Mouse (Mus musculus) neural tube, embryonic 13.5 days (tissue): ENCODE results near the gene Bhlhe23. TPM values are rescaled to one million over a fixed set of nuclear protein-coding genes. Genes with fewer than 3 reads are reported as not detected.

ENCODE experiments used
- ATAC-seq: fragments of 200-750 bp; cut with Nextera tagmentation; 2 replicates; pipeline ENCODE4 v1.8.0; 2017; ENCODE audit warnings: low read depth, mild to moderate bottlenecking, moderate TSS enrichment, moderate library complexity
- H3K27ac ChIP-seq: fragments of 300-500 bp; sonication (generic); replicated peaks from 2 replicates; pipeline ENCODE4 v1.5.1; 2015; ENCODE audit warnings: moderate library complexity, mild to moderate bottlenecking, inconsistent platforms
- H3K27me3 ChIP-seq: fragments of 300-500 bp; sonication (generic); 2 replicates; pipeline ENCODE4 v1.6.1; 2015; ENCODE audit warnings: mild to moderate bottlenecking, inconsistent platforms
- H3K36me3 ChIP-seq: fragments of 300-500 bp; sonication (generic); 2 replicates; pipeline ENCODE4 v1.6.1; 2015; ENCODE audit warnings: mild to moderate bottlenecking, inconsistent platforms
- H3K4me1 ChIP-seq: fragments of 300-500 bp; sonication (generic); replicated peaks from 2 replicates; pipeline ENCODE4 v1.6.1; 2015; ENCODE audit warnings: inconsistent platforms
- H3K4me2 ChIP-seq: fragments of 300-500 bp; sonication (generic); 2 replicates; pipeline ENCODE4 v1.6.1; 2015; ENCODE audit warnings: inconsistent platforms, mild to moderate bottlenecking, moderate library complexity
- H3K4me3 ChIP-seq: fragments of 300-500 bp; sonication (generic); 2 replicates; pipeline ENCODE4 v1.5.1; 2015; ENCODE audit warnings: mild to moderate bottlenecking, inconsistent platforms
- H3K9ac ChIP-seq: fragments of 300-500 bp; sonication (generic); 2 replicates; pipeline ENCODE4 v1.6.1; 2015; ENCODE audit warnings: moderate library complexity, mild to moderate bottlenecking, inconsistent platforms
- H3K9me3 ChIP-seq: fragments of 300-500 bp; sonication (generic); 2 replicates; pipeline ENCODE4 v1.6.1; 2016; ENCODE audit warnings: inconsistent platforms
- WGBS: fragments of 180-500 bp; shearing (Covaris S2); methylation state at CpG from one replicate; pipeline ENCODE4 v1.1.7; 2015; 5-methylcytosine and 5-hydroxymethylcytosine counted together
- polyA plus RNA-seq: library from polyadenylated mRNA; unstranded; fragments of >200 nt; fragmentation: Nextera tagmentation; extraction: Ambion mirVana; gene quantifications from 2 replicates; pipeline ENCODE4 v1.2.1, GENCODE M21; 2015

Gene Bhlhe23
- polyA plus RNA-seq, 1 experiment from 2014 or later, result 4.2 TPM

GRCm38 (mm10) chr2:180764986-180765385 is 11.7 kb downstream of the Bhlhe23 start:
- Histone ChIP-seq H3K27ac (no peak overlapping the region), H3K4me1 (0 out of 2 replicates have a peak, but pooled peaks cover 9% of the 10 kb centered on the region), H3K4me3 (no peak overlapping the region), H3K9ac (no peak overlapping the region), H3K9me3 (no peaks in the 10 kb centered on the region), H3K27me3 (peaks cover 13% of the 10 kb centered on the region), H3K36me3 (no peaks in the 10 kb centered on the region), H3K4me2 (no peak overlapping the region)
- no peak for ATAC-seq
- WGBS, result 43% methylated on average over 11 of the region's 11 CpGs

DNA sequence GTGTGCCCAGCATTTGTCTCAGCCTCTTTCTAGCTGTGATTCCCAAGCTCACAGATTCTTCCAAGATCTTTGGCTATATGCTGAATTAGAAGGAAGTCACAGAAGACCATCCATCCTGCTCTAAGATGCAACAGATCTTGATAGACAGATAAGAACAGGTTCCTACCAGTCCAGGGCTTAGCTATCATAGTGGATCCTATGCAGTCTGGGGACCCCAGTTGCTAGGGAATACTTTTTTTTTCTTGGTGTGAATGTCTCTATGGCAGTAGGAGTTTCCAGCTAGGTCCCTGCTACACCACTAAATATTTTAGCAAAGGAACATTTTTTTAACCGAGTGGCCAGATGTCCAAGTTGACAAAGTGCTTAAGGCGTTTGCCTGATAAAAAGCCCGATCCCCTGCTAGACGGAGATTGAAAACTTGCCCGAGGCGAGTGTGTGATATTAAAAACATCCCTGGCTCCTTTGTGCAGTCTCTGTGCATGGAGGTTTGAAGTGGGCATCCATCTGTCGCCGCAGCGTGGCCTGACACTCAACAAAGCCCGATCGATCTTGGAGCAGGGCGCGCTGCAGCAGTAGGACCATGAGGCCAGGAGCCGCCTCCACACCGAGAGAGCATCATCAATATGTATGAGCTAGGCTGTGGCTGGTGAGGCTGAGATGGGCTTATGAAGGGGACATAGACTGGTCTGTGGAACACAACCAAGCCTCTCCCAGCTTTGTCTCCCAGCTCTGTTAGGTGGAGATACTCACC is 18.0 kb downstream of the Bhlhe23 start:
- Histone ChIP-seq H3K9me3 (no peaks in the 10 kb centered on the region), H3K4me1 (peaks cover 21% of the 10 kb centered on the region), H3K4me3 (no peak overlapping the region), H3K4me2 (peak overlapping the region; percentile 7; the same call in 1 of the 2 replicates), H3K27me3 (peaks cover 14% of the 10 kb centered on the region), H3K36me3 (no peaks in the 10 kb centered on the region), H3K27ac (peak overlapping the region; percentile 65), H3K9ac (no peak overlapping the region)
- peak; percentile 80 for ATAC-seq
- 28% methylated on average over 15 of the region's 15 CpGs for WGBS

GRCm38 (mm10) chr2:180756786-180757185 is 19.9 kb downstream of the Bhlhe23 start:
- Histone ChIP-seq H3K4me3 (no peak overlapping the region), H3K27ac (no peak overlapping the region), H3K9me3 (no peaks in the 10 kb centered on the region), H3K4me1 (peaks cover 21% of the 10 kb centered on the region), H3K4me2 (no peak overlapping the region), H3K27me3 (peaks cover 27% of the 10 kb centered on the region), H3K9ac (no peak overlapping the region), H3K36me3 (no peaks in the 10 kb centered on the region)
- ATAC-seq, result no peak
- 9% methylated on average over 2 of the region's 2 CpGs for WGBS

DNA sequence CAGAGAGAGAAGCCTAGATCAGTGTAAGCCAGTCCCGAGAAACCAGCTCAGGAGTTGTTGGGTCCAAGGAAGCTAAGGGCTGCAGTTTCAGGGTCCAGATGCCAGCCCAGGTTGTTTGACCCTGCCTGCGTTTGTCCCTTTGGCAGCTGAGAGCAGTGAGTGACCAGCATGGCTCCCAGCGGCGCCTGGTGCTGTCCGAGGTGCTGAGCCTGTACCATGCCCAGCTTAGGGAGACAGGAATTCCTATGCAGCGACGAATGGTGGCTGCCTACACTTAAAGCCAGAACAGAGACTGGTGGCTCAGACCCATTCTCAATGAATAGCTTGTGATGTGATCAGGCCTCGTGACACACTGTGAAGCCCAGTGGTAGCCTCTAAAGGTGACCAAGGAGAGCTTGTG is 20.8 kb downstream of the Bhlhe23 start:
- WGBS, result 4% methylated on average over 8 of the region's 8 CpGs
- Histone ChIP-seq H3K4me2 (no peak overlapping the region), H3K27ac (no peak overlapping the region)

DNA sequence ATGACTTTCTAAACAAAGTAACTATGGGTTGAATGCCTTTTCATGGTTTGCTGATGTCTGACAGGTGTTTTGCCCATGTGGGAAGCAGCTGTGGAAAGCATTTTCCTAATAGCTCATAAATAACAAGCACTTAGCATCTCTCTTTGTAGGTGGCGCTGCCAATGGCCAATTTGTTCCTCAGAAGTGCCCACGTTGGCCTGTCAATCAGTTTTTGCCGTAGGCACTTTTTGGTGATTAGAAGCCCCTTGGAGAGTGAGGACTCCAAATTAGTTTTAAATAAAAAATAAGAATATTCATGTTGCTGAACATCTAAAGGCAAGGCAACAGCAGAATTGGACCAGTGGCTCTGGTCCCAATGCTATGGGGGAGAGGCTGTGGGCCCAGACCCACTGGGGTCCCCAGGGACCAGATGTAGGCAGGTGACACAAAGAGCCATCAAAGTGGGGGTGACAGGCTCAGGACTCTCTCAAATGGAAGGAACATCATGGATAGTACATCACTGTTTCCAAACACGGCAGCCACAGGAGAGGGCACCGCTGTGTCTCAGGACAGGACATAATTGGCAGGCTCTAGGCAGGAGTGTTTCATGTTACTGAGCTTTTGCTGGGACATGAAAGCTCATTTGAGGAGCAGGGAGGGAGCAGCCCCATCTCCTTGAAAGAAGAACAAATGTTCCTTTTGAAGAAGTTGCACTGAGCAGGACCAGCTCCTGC is 21.6 kb downstream of the Bhlhe23 start:
- no peak for ATAC-seq
- Histone ChIP-seq H3K27ac (no peak overlapping the region), H3K27me3 (peaks cover 27% of the 10 kb centered on the region), H3K4me1 (peaks cover 21% of the 10 kb centered on the region), H3K4me2 (no peak overlapping the region), H3K9me3 (no peaks in the 10 kb centered on the region), H3K9ac (no peak overlapping the region), H3K36me3 (no peaks in the 10 kb centered on the region), H3K4me3 (no peak overlapping the region)
- 28% methylated on average over 5 of the region's 5 CpGs for WGBS

More for the DNA sequence above, 20.8 kb downstream of the Bhlhe23 start:
- H3K36me3 ChIP-seq, result no peaks in the 10 kb centered on the region
- no peaks in the 10 kb centered on the region for H3K9me3 ChIP-seq
- H3K9ac ChIP-seq, result no peak overlapping the region
- peaks cover 27% of the 10 kb centered on the region for H3K27me3 ChIP-seq
- peaks cover 21% of the 10 kb centered on the region for H3K4me1 ChIP-seq
- no peak overlapping the region for H3K4me3 ChIP-seq
- no peak for ATAC-seq

DNA sequence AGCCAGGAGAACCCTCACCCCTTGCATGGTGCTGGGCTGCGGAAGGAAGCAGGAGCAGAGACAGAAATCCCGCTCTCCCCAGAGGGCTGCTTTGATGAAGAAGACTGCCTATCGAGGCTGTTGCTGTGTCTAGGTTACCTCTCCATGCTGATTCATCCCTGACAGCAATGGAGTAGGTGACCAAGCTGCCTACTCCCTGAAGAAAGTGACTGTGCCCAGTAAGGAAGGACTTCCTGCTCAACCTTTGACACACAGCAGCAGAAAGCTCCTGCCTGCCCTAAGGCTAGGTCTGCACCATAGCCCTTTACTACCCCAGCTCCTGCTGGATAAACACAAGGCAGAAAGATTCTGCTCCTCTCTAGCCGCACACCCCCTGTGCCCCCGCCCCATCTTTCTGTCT is 27.8 kb downstream of the Bhlhe23 start:
- Histone ChIP-seq H3K4me3 (no peak overlapping the region), H3K4me2 (no peak overlapping the region), H3K4me1 (peaks cover 18% of the 10 kb centered on the region), H3K27me3 (peaks cover 31% of the 10 kb centered on the region), H3K27ac (no peak overlapping the region), H3K9ac (no peak overlapping the region), H3K9me3 (no peaks in the 10 kb centered on the region), H3K36me3 (no peaks in the 10 kb centered on the region)
- 60% methylated on average over 5 of the region's 5 CpGs for WGBS
- ATAC-seq, result no peak

DNA sequence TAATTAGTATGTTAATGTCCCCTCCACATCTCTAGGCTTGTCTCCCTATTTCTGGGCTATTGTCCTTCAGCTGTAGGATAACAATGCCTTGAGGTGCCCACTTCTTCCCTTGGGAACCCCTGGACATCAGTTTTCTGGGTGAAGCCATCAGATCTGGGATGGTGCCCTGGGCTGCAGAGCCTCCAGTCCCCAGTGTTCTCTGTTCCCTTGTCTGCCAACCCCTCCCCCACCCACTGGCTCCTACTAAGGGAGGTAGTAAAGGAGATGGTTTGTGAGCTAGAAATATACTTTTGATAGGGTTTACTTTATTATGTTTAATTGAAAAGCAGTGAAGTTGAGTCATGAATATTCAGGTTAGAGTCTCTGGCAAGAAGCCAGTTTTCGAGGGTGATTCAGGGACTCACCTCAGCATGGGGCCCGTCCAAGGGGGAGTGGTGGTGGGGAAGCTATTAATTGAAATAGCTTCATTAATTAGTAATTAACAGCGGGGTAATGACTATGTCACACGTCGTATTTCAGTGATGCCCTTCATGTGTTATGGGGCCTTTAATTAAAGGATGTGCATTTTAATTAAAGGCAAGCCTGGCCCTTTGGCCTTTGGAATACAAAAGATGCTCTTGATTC is 30.0 kb downstream of the Bhlhe23 start:
- WGBS, result 12% methylated on average over 5 of the region's 5 CpGs

DNA sequence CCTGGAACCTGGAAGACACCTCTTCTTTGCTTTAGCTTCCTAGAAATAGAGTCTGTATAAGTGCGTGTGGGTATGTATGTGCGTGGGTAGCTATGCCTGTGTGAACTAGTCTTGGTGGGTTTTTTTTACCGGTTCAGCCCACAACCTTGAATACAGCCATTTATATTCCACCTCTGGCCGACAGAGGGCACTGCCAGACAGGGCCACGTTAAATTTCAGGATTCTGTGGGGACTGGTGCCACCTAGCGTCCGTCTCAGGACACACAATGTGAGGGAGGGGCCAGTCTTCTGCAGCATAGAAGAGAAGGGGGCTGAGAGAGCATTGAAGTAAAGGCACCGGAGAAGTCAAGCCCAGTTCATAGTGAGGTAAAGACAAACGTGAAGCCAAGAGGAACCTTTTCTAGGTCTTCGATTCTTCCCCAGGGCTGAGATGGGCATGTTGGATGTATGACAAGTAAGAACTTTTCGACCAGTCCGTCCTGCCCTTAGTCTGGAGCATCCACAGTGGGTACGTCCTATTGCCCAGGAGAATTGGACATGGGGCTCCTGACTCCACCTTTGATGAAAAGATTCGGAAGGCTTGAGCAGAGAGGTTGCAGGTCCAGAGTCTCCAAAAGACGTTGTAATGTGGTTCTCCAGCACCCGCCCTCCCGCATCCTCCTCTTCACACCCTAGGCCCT is 31.3 kb downstream of the Bhlhe23 start:
- Histone ChIP-seq H3K27ac (no peak overlapping the region), H3K4me1 (peaks cover 18% of the 10 kb centered on the region), H3K9ac (no peak overlapping the region), H3K4me3 (no peak overlapping the region), H3K4me2 (no peak overlapping the region), H3K9me3 (no peaks in the 10 kb centered on the region), H3K27me3 (peaks cover 15% of the 10 kb centered on the region), H3K36me3 (no peaks in the 10 kb centered on the region)
- ATAC-seq, result peak; percentile 60
- 37% methylated on average over 17 of the region's 17 CpGs for WGBS

More for the DNA sequence above, 30.0 kb downstream of the Bhlhe23 start:
- Histone ChIP-seq H3K4me3 (no peak overlapping the region), H3K4me1 (peaks cover 18% of the 10 kb centered on the region), H3K4me2 (no peak overlapping the region), H3K27ac (no peak overlapping the region), H3K9ac (no peak overlapping the region), H3K27me3 (peaks cover 15% of the 10 kb centered on the region), H3K9me3 (no peaks in the 10 kb centered on the region), H3K36me3 (no peaks in the 10 kb centered on the region)
- ATAC-seq, result peak; percentile 70

DNA sequence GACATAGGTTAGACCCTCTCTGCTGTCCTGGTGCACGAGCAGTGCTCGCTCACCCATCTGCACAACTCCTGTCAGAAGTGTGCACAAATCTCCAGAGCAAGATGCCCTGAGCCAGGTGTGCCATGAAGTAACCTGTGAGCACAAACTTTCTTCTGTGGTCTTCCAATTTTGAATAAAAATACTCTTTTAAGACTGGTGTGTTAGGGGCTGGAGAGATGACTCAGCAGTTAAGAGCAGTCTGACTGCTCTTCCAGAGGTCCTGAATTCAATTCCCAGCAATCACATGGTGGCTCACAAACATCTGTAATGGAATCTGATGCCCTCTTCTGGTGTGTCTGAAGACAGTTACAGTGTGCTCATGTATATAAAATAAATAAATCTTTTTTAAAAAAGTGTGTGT is 33.4 kb downstream of the Bhlhe23 start:
- Histone ChIP-seq H3K4me2 (no peak overlapping the region), H3K27ac (no peak overlapping the region), H3K4me3 (no peak overlapping the region), H3K9ac (no peak overlapping the region), H3K9me3 (no peaks in the 10 kb centered on the region), H3K36me3 (no peaks in the 10 kb centered on the region), H3K4me1 (peaks cover 18% of the 10 kb centered on the region), H3K27me3 (0 out of 2 replicates have a peak, but pooled peaks cover under 1% of the 10 kb centered on the region)
- WGBS, result 98% methylated on average over 2 of the region's 2 CpGs
- ATAC-seq, result no peak

GRCm38 (mm10) chr2:180742820-180743219 is 33.9 kb downstream of the Bhlhe23 start:
- Histone ChIP-seq H3K4me1 (peaks cover 18% of the 10 kb centered on the region), H3K4me3 (no peak overlapping the region), H3K27me3 (no peaks in the 10 kb centered on the region), H3K4me2 (no peak overlapping the region), H3K36me3 (no peaks in the 10 kb centered on the region), H3K9ac (no peak overlapping the region), H3K27ac (no peak overlapping the region), H3K9me3 (no peaks in the 10 kb centered on the region)
- WGBS, result 91% methylated on average over 6 of the region's 6 CpGs
- no peak for ATAC-seq

DNA sequence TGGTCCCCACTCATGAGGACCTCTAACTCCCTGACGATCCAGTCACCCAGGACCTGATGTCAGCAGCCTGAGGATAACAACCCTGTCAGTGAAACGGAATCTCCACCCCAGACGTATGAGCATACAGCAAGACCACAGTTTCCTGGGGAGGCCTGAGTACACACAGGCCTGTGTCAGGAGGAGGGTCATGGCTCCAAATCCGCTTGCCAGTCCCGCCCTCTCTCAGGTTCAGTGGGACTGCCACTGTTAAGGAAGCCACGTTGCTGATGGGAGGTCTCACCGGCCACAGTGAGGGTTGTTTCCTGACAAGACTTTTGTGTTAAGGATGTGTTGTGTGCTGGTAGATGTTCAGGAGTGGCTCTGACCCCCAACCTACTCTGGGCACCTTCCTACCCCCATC is 35.3 kb downstream of the Bhlhe23 start:
- H3K4me2 ChIP-seq, result no peak overlapping the region
- no peaks in the 10 kb centered on the region for H3K27me3 ChIP-seq
- peaks cover 8% of the 10 kb centered on the region for H3K4me1 ChIP-seq
- no peak for ATAC-seq
- WGBS, result 84% methylated on average over 7 of the region's 7 CpGs
- no peaks in the 10 kb centered on the region for H3K9me3 ChIP-seq
- no peak overlapping the region for H3K9ac ChIP-seq
- no peak overlapping the region for H3K27ac ChIP-seq
- H3K36me3 ChIP-seq, result no peaks in the 10 kb centered on the region
- no peak overlapping the region for H3K4me3 ChIP-seq

DNA sequence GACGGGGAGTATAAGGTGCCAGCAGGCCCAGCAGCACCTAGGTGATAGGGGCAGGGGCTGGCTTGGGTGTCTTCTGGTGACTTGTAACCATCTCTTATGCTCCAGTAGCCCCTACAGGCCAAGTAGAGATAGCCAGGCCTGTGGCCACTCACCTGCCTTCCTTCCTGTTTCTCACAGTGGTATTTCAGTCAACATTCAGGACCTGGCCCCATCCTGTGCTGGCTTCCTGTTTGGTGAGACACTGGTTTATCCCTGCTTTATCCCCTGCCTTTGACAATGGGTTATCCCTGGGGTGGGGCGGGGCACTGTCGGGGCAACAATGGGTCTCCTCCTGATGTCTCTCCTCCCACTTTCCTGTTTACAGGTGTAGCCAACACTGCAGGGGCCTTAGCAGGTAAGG is 36.4 kb downstream of the Bhlhe23 start:
- ATAC-seq, result no peak
- Histone ChIP-seq H3K27ac (no peak overlapping the region), H3K9ac (no peak overlapping the region), H3K4me3 (no peak overlapping the region), H3K27me3 (no peaks in the 10 kb centered on the region), H3K9me3 (no peaks in the 10 kb centered on the region), H3K36me3 (no peaks in the 10 kb centered on the region), H3K4me1 (no peaks in the 10 kb centered on the region), H3K4me2 (no peak overlapping the region)
- WGBS, result 34% methylated on average over 3 of the region's 3 CpGs
